Mouse (Mus musculus): Measurements from ENCODE around the gene Sim1. TPM values are rescaled to one million over a fixed set of nuclear protein-coding genes. Genes with fewer than 3 reads are reported as not detected.

Gene Sim1
- total RNA-seq, 2 experiments from 2014 or later, result not detected

DNA sequence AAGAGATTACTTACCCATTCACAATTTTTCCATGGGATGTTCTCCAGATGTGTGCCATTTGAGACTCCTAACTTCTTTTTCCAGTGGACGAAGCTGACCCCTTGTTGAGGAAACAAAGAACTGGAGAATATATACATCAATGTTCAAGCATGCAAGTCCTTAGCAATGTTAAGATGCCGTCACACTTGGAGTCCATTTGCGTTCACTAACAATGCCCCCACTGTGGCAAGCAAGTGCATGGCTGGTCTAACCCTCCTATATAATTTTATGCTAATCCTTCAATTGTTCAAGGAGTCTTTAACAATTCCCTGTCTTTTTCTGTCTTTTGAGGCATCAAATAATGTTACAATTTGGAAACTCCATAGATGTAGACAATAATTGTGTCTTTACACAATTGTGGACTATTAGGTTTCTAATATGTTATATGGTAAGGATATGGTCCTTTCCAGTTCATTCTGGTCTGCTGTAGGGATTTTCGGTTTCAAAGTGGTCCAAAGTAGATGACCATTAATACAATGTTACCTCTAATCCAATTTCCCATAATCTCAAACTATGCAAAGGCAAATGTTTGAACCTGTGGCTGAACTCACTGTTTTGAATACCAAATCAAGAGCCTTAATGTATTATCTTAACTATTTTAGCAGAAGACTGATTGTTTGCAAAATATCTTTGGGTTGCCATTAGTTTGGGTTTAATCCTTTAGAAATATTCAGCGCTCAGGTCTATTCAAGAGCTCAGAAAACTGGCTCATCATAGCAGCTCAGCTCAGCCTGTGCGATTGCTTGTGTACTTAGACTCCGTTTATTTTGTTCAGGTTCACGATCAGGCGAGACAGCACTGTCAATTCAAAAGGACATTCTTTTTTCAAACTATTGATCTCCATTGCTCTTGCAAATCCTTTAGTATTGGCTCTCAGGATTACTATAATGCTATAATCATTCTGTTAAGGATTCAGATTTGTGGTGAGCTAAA lies 129.0 kb downstream of the Sim1 start:
- DNase-seq (ENCODE audit: low spot score in 2 of 2), result no peak

All from adrenal gland, adult 18-20 months (tissue).